Mouse (Mus musculus) spleen, postnatal 14 days (tissue): ENCODE measurements around the gene Srd5a3.

Experiments used
- DNase-seq, 2 experiments: peaks; one replicate each; pipeline ENCODE4 v3.0.0; 2021 to 2022; ENCODE audit warnings: low spot score in 2 of 2

The Srd5a3 gene

GRCm38 (mm10) chr5:76153430-76153829 lies 13.4 kb downstream of the Srd5a3 start:
- DNase-seq = no peak

DNA sequence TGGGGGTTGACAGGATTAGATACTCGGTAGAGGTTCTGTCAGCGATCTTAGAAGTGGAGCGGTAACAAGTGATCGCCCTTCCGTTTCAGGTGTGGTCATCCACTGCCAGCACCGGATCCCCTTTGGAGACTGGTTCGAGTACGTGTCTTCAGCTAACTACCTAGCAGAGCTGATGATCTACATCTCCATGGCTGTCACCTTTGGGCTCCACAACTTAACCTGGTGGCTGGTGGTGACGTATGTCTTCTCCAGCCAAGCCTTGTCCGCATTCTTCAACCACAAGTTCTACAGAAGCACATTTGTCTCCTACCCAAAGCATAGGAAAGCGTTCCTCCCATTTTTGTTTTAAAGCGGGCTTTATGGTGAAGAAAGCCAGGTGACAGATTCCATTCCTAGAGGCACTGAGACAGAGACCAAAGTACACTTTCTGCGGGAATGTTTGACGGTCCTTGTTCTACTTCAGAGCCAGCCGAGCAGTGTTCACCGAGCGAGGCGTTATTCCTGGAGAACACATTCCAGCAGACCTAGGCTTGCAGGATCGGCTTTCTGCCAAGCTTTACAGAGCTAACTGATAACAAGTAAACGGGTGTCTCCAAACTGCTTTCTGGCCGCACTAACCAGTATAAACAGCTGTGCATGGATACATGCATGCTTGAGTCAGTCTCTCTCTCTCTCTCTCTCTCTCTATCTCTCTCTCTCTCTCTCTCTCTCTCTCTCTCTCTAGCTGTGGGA lies 14.5 kb downstream of the Srd5a3 start:
- no peak for DNase-seq

- no peak for DNase-seq
Observed at GRCm38 (mm10) chr5:76159555-76159954, 19.5 kb downstream of the Srd5a3 start.

DNA sequence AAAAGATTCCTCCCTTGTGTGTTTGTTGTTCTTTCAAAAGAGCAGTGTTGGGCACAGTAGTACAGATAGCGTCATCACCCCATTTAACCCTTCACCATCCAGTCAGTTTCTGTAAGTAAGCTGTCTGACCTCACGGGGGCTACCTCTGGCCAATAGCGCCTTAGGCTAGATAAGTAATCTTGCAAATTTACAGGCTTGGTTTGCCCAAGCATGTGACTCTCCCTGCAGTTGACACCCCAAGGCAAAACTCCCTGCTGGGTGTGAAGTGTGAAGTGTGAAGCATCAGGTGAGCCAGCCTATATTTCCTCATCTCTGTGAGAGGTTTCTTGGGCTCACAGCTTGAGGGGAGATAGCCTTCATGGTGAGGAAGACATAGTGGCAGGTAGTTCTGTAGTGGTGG lies 20.0 kb downstream of the Srd5a3 start:
- DNase-seq = no peak

GRCm38 (mm10) chr5:76161491-76161890 lies 21.4 kb downstream of the Srd5a3 start:
- no peak for DNase-seq

DNA sequence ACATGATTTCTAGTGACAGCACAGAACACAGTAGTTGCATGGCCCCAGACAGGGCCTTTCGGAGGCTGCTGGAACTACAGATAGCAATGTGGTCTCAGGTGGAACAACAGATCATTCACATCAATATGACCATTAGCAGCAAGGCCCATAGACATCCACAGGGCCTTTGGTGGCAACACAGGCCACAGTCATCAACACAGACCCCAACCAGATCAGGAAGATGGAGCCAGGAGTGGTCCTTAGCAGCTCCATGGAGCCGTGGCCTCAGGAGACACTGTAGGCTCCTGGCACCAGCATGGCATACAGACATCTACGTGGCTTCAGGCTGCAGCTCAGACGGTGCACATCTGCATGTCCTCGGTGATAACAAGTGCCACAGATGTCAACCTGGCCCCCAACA lies 22.9 kb downstream of the Srd5a3 start:
- DNase-seq = no peak

DNA sequence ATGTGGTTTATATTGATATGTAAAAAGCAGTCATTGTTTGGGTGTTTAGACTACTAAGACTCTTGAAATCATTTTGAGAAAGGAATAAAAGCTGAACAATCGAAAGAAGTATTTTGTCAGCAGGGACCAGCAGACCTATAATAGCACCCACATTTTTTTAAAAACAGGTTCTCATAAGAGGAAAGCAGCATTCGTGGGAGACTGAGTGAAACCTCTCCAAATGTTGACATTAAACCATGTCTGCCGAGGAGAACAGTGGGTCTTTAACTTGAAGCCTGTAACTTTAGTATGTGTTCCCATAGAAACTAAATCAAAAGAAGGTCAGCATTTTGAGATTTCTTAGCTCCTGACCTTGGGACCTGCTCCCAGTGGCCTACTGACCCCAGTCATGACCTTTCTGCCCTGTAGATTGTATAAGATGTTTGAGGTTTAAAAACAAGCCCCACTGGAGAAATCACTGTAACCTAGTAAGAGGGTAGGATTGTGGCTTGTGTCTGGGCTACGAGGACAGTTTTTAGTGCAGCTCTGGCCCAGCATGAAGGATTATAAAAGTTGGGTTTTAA lies 23.8 kb downstream of the Srd5a3 start:
- no peak for DNase-seq

DNA sequence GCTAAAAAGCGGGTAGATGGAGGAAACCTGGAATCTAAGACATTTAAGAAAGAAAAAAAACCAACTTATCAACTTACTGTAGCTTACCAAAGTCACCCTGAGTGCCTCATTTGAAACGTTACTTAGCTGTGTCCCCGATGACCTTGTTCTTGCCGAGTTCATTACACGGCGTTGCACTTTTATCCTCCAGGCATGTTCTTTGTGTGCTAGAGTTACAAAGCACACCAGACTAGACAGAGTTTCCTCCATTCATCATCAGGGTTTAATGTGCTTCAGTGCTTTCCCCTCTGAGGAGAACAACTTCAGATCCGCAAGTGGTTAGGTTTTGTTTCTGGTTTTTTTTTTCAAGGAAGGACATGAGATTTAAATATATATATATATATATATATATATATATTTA lies 24.8 kb downstream of the Srd5a3 start:
- no peak for DNase-seq

DNA sequence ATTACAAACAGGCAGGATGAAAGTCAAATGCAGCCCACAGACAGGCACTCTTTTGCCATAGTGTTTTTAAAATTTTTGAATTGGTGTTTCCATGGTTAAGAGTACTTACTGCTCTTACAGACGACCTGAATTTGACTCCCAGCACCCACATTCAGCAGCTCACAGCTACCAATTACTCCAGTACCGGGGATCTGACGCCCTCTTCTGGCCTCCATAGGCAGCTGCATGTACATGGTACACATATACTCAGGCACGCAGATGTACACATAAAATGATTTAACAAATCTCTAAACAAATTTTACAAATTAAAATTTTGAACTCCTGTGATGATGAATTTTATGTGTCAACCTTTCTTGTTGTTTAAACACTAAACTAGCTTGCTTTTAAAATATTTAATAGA lies 30.5 kb downstream of the Srd5a3 start:
- no peak for DNase-seq

GRCm38 (mm10) chr5:76171039-76171438 lies 31.0 kb downstream of the Srd5a3 start:
- DNase-seq = no peak

GRCm38 (mm10) chr5:76175051-76175450 lies 35.0 kb downstream of the Srd5a3 start:
- no peak for DNase-seq

DNA sequence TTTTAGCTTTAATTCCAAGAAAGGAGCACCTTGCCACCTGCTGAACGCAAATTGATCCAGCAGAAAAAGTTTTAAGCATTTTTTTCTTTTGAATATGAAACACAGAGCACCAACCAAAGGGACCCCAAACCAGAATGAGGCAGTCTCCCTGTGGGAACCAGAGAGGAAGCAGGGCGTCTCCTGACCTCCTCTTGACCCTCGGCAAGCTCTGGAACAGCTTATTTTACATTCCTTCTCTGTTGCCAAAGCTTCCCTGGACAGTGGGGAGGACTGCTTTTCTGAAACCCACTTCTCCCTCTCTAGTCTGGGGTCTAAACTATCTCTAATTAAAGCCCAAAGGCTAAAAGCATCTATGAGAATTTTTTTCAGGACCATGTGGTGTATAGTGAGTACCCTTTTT lies 36.3 kb downstream of the Srd5a3 start:
- DNase-seq = no peak

DNA sequence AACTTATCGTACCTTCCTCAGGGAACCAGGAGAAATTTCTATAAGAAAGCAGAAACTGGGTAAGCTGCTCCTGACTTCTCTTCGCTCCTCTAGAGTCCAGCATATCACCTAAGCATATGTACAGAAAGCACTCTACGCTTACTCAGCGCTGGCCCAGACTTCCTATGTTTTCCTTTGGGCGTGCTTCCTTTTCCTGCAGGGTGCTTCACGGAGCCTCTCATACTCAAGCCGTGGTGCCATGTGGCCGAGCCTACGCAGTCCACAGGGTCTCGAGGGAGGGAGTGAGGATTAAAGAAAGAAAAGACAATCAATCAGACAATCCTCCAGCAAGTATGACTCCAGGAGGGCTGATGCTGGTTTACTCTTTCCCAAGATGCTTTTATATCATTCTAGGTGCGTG lies 36.8 kb downstream of the Srd5a3 start:
- no peak for DNase-seq

DNA sequence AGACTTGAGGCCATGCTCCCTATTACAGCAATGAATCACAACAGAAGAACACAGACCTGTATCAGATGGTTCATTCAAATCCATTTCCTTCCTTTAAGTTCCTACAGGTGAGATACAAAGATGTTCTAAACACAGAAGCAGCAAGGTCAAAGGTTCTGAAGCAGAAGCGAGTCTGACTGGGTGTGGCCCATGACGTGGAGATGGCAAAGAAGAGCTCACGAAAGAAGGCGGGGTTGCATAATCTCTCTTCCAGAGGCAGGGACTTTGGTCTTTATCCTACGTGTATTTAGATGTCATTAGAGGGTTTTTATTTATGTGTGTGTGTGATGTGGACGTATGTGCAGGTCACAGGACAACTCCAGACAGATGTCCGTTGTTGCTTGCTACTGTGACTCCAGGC lies 37.6 kb downstream of the Srd5a3 start:
- no peak for DNase-seq

- DNase-seq = no peak
Observed at GRCm38 (mm10) chr5:76179171-76179570, 39.1 kb downstream of the Srd5a3 start.

GRCm38 (mm10) chr5:76179791-76180190 lies 39.7 kb downstream of the Srd5a3 start:
- no peak for DNase-seq

GRCm38 (mm10) chr5:76182326-76182725 lies 42.3 kb downstream of the Srd5a3 start:
- DNase-seq = no peak

- no peak for DNase-seq
Observed at GRCm38 (mm10) chr5:76183043-76183749, 43.1 kb downstream of the Srd5a3 start.

GRCm38 (mm10) chr5:76183750-76184261 lies 43.7 kb downstream of the Srd5a3 start, which contains the start of gene Tmem165:
Gene Tmem165 (plus strand): TSS chr5:76183880.
- DNase-seq = peak; percentile 82 to 91

GRCm38 (mm10) chr5:76184286-76185080 lies 44.4 kb downstream of the Srd5a3 start:
- DNase-seq = peak; percentile 45 to 46

- no peak for DNase-seq
Observed at GRCm38 (mm10) chr5:76187885-76188284, 47.8 kb downstream of the Srd5a3 start.

GRCm38 (mm10) chr5:76190609-76191008 lies 50.5 kb downstream of the Srd5a3 start:
- DNase-seq = no peak
